Mouse (Mus musculus) heart, embryonic 16.5 days (tissue): ENCODE measurements around the gene Mto1. TPM values are rescaled to one million over a fixed set of nuclear protein-coding genes. Genes with fewer than 3 reads are reported as not detected.
A peak's percentile ranks its signal among the peaks of the same experiment; 100 is the strongest.

Experiments used
- ATAC-seq: fragments of 200-750 bp; cut with Nextera tagmentation; replicated peaks from 2 replicates; pipeline ENCODE4 v1.8.0; 2017; ENCODE audit warnings: moderate number of reproducible peaks; ENCODE audit not compliant: insufficient read depth, low FRiP score; ENCODE audit errors: extremely low read depth
- H3K27ac ChIP-seq: fragments of 300-500 bp; sonication (generic); 2 replicates; pipeline ENCODE4 v1.5.1; 2014; ENCODE audit warnings: mild to moderate bottlenecking, low read length, control low read depth, moderate library complexity
- H3K27me3 ChIP-seq: fragments of 300-500 bp; sonication (generic); 2 replicates; pipeline ENCODE4 v1.6.1; 2014; ENCODE audit warnings: low read length, mixed read lengths; ENCODE audit not compliant: control insufficient read depth, insufficient read depth
- H3K36me3 ChIP-seq: fragments of 300-500 bp; sonication (generic); 2 replicates; pipeline ENCODE4 v1.6.1; 2014; ENCODE audit not compliant: control insufficient read depth, insufficient read depth
- H3K4me1 ChIP-seq: fragments of 300-500 bp; sonication (generic); 2 replicates; pipeline ENCODE4 v1.6.1; 2014; ENCODE audit warnings: low read length, mixed read lengths; ENCODE audit not compliant: control insufficient read depth, insufficient read depth
- H3K4me2 ChIP-seq: fragments of 300-500 bp; sonication (generic); 2 replicates; pipeline ENCODE4 v1.6.1; 2014; ENCODE audit warnings: low read depth, mild to moderate bottlenecking, control low read depth, low read length
- H3K4me3 ChIP-seq: fragments of 300-500 bp; sonication (generic); 2 replicates; pipeline ENCODE4 v1.5.1; 2014; ENCODE audit warnings: mild to moderate bottlenecking, control low read depth, low read length
- H3K9ac ChIP-seq: fragments of 300-500 bp; sonication (generic); 2 replicates; pipeline ENCODE4 v1.6.1; 2014; ENCODE audit warnings: low read length, control low read depth
- H3K9me3 ChIP-seq: fragments of 300-500 bp; sonication (generic); replicated peaks from 2 replicates; pipeline ENCODE4 v1.6.1; 2016; ENCODE audit warnings: low read length; ENCODE audit not compliant: control insufficient read depth
- WGBS: fragments of 180-500 bp; shearing (Covaris S2); extraction: QIAGEN DNeasy Blood & Tissue Kit; methylation state at CpG from one replicate; pipeline ENCODE4 v1.1.7; 2014; 5-methylcytosine and 5-hydroxymethylcytosine counted together
- polyA plus RNA-seq: library from polyadenylated mRNA; unstranded; fragments of >200 nt; fragmentation: Nextera tagmentation; extraction: Ambion mirVana; gene quantifications from 2 replicates; pipeline ENCODE4 v1.2.1, GENCODE M21; 2015

The Mto1 gene
- polyA plus RNA-seq, 1 experiment from 2014 or later = 32.8 TPM

GRCm38 (mm10) chr9:78492254-78492653 is 44.2 kb downstream of the Mto1 start:
- 90% methylated on average over 3 of the region's 3 CpGs for WGBS
- Histone ChIP-seq H3K27me3 (no peaks in the 10 kb centered on the region), H3K4me2 (no peak overlapping the region), H3K9me3 (no peaks in the 10 kb centered on the region), H3K27ac (no peak overlapping the region), H3K4me1 (peaks cover 3% of the 10 kb centered on the region; the same call in 1 of the 2 replicates), H3K36me3 (no peaks in the 10 kb centered on the region), H3K4me3 (no peak overlapping the region), H3K9ac (no peak overlapping the region)
- ATAC-seq = no peak

GRCm38 (mm10) chr9:78493171-78493570 is 45.2 kb downstream of the Mto1 start:
- Histone ChIP-seq H3K4me3 (no peak overlapping the region), H3K36me3 (no peaks in the 10 kb centered on the region), H3K27me3 (no peaks in the 10 kb centered on the region), H3K9me3 (no peaks in the 10 kb centered on the region), H3K9ac (no peak overlapping the region), H3K27ac (no peak overlapping the region), H3K4me2 (no peak overlapping the region), H3K4me1 (peaks cover 3% of the 10 kb centered on the region; the same call in 1 of the 2 replicates)
- 86% methylated on average over 7 of the region's 7 CpGs for WGBS
- ATAC-seq = no peak

- Histone ChIP-seq H3K9me3 (no peaks in the 10 kb centered on the region), H3K9ac (no peak overlapping the region), H3K27ac (peak overlapping the region; percentile 67), H3K4me1 (peaks cover 13% of the 10 kb centered on the region), H3K4me2 (no peak overlapping the region), H3K27me3 (no peaks in the 10 kb centered on the region), H3K36me3 (no peaks in the 10 kb centered on the region), H3K4me3 (no peak overlapping the region)
- 13% methylated on average over 3 of the region's 3 CpGs for WGBS
- peak; percentile 59; the same call in 1 of the 2 replicates for ATAC-seq
Observed at GRCm38 (mm10) chr9:78500386-78500785, 52.4 kb downstream of the Mto1 start.

GRCm38 (mm10) chr9:78501284-78501683 is 53.3 kb downstream of the Mto1 start:
- 88% methylated on average over 4 of the region's 4 CpGs for WGBS
- Histone ChIP-seq H3K9ac (no peak overlapping the region), H3K27ac (no peak overlapping the region), H3K9me3 (no peaks in the 10 kb centered on the region), H3K27me3 (no peaks in the 10 kb centered on the region), H3K4me1 (peaks cover 20% of the 10 kb centered on the region), H3K36me3 (no peaks in the 10 kb centered on the region), H3K4me2 (no peak overlapping the region), H3K4me3 (no peak overlapping the region)
- no peak for ATAC-seq

GRCm38 (mm10) chr9:78503223-78504079 is 55.4 kb downstream of the Mto1 start:
- no peak overlapping the region for H3K27ac ChIP-seq
- peaks cover 24% of the 10 kb centered on the region for H3K4me1 ChIP-seq

GRCm38 (mm10) chr9:78504133-78504532 is 56.1 kb downstream of the Mto1 start:
- H3K4me1 ChIP-seq = peaks cover 24% of the 10 kb centered on the region
- H3K4me2 ChIP-seq = no peak overlapping the region
- no peak overlapping the region for H3K9ac ChIP-seq
- H3K27me3 ChIP-seq = no peaks in the 10 kb centered on the region
- no peak for ATAC-seq
- 72% methylated on average over 4 of the region's 4 CpGs for WGBS
- H3K9me3 ChIP-seq = no peaks in the 10 kb centered on the region
- H3K4me3 ChIP-seq = no peak overlapping the region
- no peaks in the 10 kb centered on the region for H3K36me3 ChIP-seq
- H3K27ac ChIP-seq = no peak overlapping the region

More at GRCm38 (mm10) chr9:78503223-78504079, 55.4 kb downstream of the Mto1 start:
- H3K4me3 ChIP-seq = no peak overlapping the region
- H3K9ac ChIP-seq = no peak overlapping the region
- H3K27me3 ChIP-seq = no peaks in the 10 kb centered on the region
- H3K9me3 ChIP-seq = no peaks in the 10 kb centered on the region
- no peaks in the 10 kb centered on the region for H3K36me3 ChIP-seq
- H3K4me2 ChIP-seq = no peak overlapping the region
- 21% methylated on average over 6 of the region's 6 CpGs for WGBS
- no peak for ATAC-seq

GRCm38 (mm10) chr9:78504679-78505078 is 56.7 kb downstream of the Mto1 start:
- ATAC-seq = no peak
- no peaks in the 10 kb centered on the region for H3K27me3 ChIP-seq
- WGBS = 49% methylated on average over 3 of the region's 3 CpGs
- no peaks in the 10 kb centered on the region for H3K9me3 ChIP-seq
- no peak overlapping the region for H3K9ac ChIP-seq
- H3K4me1 ChIP-seq = peaks cover 24% of the 10 kb centered on the region
- no peaks in the 10 kb centered on the region for H3K36me3 ChIP-seq
- no peak overlapping the region for H3K4me2 ChIP-seq
- H3K4me3 ChIP-seq = no peak overlapping the region
- H3K27ac ChIP-seq = no peak overlapping the region

- Histone ChIP-seq H3K9me3 (no peaks in the 10 kb centered on the region), H3K4me2 (no peak overlapping the region), H3K4me3 (no peak overlapping the region), H3K9ac (no peak overlapping the region), H3K4me1 (peaks cover 22% of the 10 kb centered on the region), H3K27me3 (no peaks in the 10 kb centered on the region), H3K36me3 (no peaks in the 10 kb centered on the region), H3K27ac (no peak overlapping the region)
- no peak for ATAC-seq
- whole genome bisulfite sequencing = 87% methylated on average over 6 of the region's 6 CpGs
Observed at GRCm38 (mm10) chr9:78505223-78505622, 57.2 kb downstream of the Mto1 start.

GRCm38 (mm10) chr9:78506002-78506721 is 58.2 kb downstream of the Mto1 start:
- H3K4me2 ChIP-seq = peak overlapping the region; percentile 38; the same call in 1 of the 2 replicates
- no peaks in the 10 kb centered on the region for H3K27me3 ChIP-seq
- WGBS = 21% methylated on average over 11 of the region's 11 CpGs
- H3K9me3 ChIP-seq = no peaks in the 10 kb centered on the region
- H3K4me1 ChIP-seq = peaks cover 20% of the 10 kb centered on the region
- H3K27ac ChIP-seq = peak overlapping the region; percentile 57
- H3K4me3 ChIP-seq = no peak overlapping the region
- 0 out of 2 replicates have a peak overlapping the region, but pooled peaks have one; percentile 52 for H3K9ac ChIP-seq
- ATAC-seq = peak; percentile 63
- no peaks in the 10 kb centered on the region for H3K36me3 ChIP-seq
